In genomic region chr2:159053936-159054335, GRCm38 (mm10) we compare ENCODE assay signal across 8 mouse cellular contexts.
DNase-seq lines count a peak whose midpoint lies in the region; ATAC-seq and TF ChIP-seq lines count a peak whose summit lies in the region.

No protein-coding gene starts in this region.

- H3K9ac ChIP-seq in intestine, postnatal 0 days (ENCODE audit: low read depth, low read length), result no peak overlapping the region

- DNase-seq in adrenal gland, adult (ENCODE audit: inconsistent age in 2 of 2, low spot score in 1 of 2), result peak; percentile 85 to 95
- DNase-seq in cerebellum, adult 9-11 months, result peak; percentile 16
- peak; percentile 67 for DNase-seq in frontal cortex, postnatal 36 days (ENCODE audit: low spot score in 2 of 2)
- DNase-seq in left cerebral cortex, postnatal 14 days (ENCODE audit: low spot score in 2 of 2), result peak; percentile 62 to 73

- no peaks in the 10 kb centered on the region for H3K9me3 ChIP-seq in intestine, postnatal 0 days (ENCODE audit: control insufficient read depth)

- no peaks in the 10 kb centered on the region for H3K27me3 ChIP-seq in intestine, postnatal 0 days (replicated peaks; ENCODE audit: control insufficient read depth, insufficient read depth, low read length)
- no peaks in the 10 kb centered on the region for H3K27me3 ChIP-seq in small intestine, adult 2 months (ENCODE audit: control insufficient read depth, insufficient read depth, low read length)

- TF ChIP-seq CTCF in intestine, postnatal 0 days (IDR thresholded peaks at IDR 0.05; ENCODE audit: low read depth), result peak; percentile 92
- TF ChIP-seq CTCF in small intestine, adult 2 months (IDR thresholded peaks at IDR 0.05; ENCODE audit: extremely low read depth, insufficient read length, insufficient replicate concordance, low read depth, low read length), result peak; percentile 71; the same call in 1 of the 2 replicates

- H3K4me1 ChIP-seq in intestine, postnatal 0 days (replicated peaks; ENCODE audit: control insufficient read depth, insufficient read depth, low read length), result no peaks in the 10 kb centered on the region
- H3K4me1 ChIP-seq in small intestine, adult 2 months (ENCODE audit: control insufficient read depth, insufficient read depth, insufficient read length, low read length), result no peaks in the 10 kb centered on the region

- H3K27ac ChIP-seq in intestine, postnatal 0 days (ENCODE audit: low read depth, low read length), result no peak overlapping the region
- no peak overlapping the region for H3K27ac ChIP-seq in small intestine, adult 2 months (ENCODE audit: insufficient read depth, low read depth, low read length)

- H3K36me3 ChIP-seq in intestine, postnatal 0 days (ENCODE audit: control insufficient read depth, insufficient read depth), result no peaks in the 10 kb centered on the region
- H3K36me3 ChIP-seq in small intestine, adult 2 months (ENCODE audit: control insufficient read depth, insufficient read depth, low read length), result no peaks in the 10 kb centered on the region

- no peak overlapping the region for H3K4me2 ChIP-seq in intestine, postnatal 0 days (replicated peaks; ENCODE audit: low read depth)

- H3K4me3 ChIP-seq in intestine, postnatal 0 days (ENCODE audit: low read depth, low read length), result no peak overlapping the region
- no peak overlapping the region for H3K4me3 ChIP-seq in small intestine, adult 2 months (ENCODE audit: low read depth, low read length)

- 0 out of 2 replicates have a peak, but pooled peaks have one; percentile 25 for ATAC-seq in intestine, postnatal 0 days
- peak; percentile 84 for ATAC-seq in megakaryocyte-erythroid progenitor cell, adult 5-6 weeks (replicated peaks; ENCODE audit: low FRiP score, low TSS enrichment, poor library complexity, severe bottlenecking)
- ATAC-seq in inflammation-experienced regulatory T-cells, adult 6 months, result no peak

- 51% methylated on average over 4 of the region's 4 CpGs for WGBS in intestine, postnatal 0 days
- WGBS in small intestine, adult 2 months, result 55% methylated on average over 4 of the region's 4 CpGs

- no peak for TF ChIP-seq POLR2A in small intestine, adult 2 months (IDR thresholded peaks at IDR 0.05; ENCODE audit: low read depth, low read length)

- intact Hi-C loops in left cerebral cortex, postnatal 14 days (cut with DNase I), result loop anchor here (5.0 kb wide), 2 partner anchors 108 to 1523 kb away; no protein-coding TSS in a partner anchor

Comparison
In these comparisons a context has a peak if more than half of its experiments do, and no peak if none do; other contexts are left out.
1. DNase-seq: peak in every context shown above with its lines; median percentile 90 in adrenal gland, adult; 68 in left cerebral cortex, postnatal 14 days; 67 in frontal cortex, postnatal 36 days; 16 in cerebellum, adult 9-11 months.